7 mouse cellular contexts compared by ENCODE assay signal in the genomic region with DNA sequence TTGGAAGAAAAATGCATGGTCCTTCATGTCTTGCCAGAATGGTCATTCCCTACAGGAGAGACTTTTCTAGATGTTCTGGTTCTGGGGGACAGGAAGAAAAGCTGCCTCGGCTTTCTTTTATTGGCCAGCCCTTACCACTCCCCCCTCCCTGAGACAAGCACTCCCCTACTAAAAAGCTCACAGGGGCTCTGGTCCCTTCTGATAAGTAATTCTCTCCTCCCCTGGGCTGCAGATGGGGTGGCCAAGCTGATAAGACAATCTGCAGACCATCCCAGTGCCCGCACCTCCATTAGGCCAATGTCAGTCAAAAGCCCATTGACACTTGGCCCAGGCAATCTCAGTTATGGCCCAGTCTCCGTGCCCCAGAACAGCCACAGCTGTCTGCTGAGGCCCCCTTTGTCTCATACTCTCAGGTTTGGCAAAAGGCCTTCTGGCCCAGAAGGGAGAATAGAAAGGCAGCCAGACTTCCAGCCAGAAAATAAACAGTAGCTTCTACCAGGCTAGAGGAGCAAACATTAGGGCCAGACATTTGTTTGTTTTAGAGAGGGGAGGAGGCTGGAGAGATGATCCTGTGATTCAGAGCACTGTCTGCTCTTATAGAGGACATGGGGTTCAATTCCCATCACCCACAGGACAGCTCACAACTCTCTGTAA. TPM values are rescaled to one million over a fixed set of nuclear protein-coding genes. Genes with fewer than 3 reads are reported as not detected.
DNase-seq lines count a peak whose midpoint lies in the region; ATAC-seq lines count a peak whose summit lies in the region.

No protein-coding gene starts in this region.

- H3K9ac ChIP-seq in hindbrain, embryonic 14.5 days = no peak overlapping the region

- DNase-seq in Muller cell, postnatal 12 days (ENCODE audit: inconsistent ontology term) = peak; percentile 68
- DNase-seq in c-Kit-positive CD71-positive TER-119-positive erythroid progenitor cells, embryonic 14.5 days (ENCODE audit: low spot score) = peak; percentile 87
- DNase-seq in hindbrain, embryonic 14.5 days (ENCODE audit: low spot score) = peak; percentile 62
- DNase-seq in lung, postnatal 36 days = peak; percentile 78
- DNase-seq in gastrocnemius, postnatal 4 days (ENCODE audit: low spot score in 2 of 2) = no peak
- no peak for DNase-seq in kidney, adult 18-20 months
- DNase-seq in adrenal gland, postnatal 25 days = no peak

- no peaks in the 10 kb centered on the region for H3K9me3 ChIP-seq in hindbrain, embryonic 14.5 days (ENCODE audit: control insufficient read depth, low read length)

- H3K4me2 ChIP-seq in hindbrain, embryonic 14.5 days (replicated peaks) = peak overlapping the region; percentile 17; the same call in 1 of the 2 replicates

- no peak for ATAC-seq in hindbrain, embryonic 14.5 days (ENCODE audit: low FRiP score)

- WGBS in hindbrain, embryonic 14.5 days = 52% methylated on average over 3 of the region's 3 CpGs

- H3K4me3 ChIP-seq in hindbrain, embryonic 14.5 days (replicated peaks; ENCODE audit: low read length) = no peak overlapping the region

- 0 out of 2 replicates have a peak overlapping the region, but pooled peaks have one; percentile 43 for H3K27ac ChIP-seq in hindbrain, embryonic 14.5 days

- H3K4me1 ChIP-seq in hindbrain, embryonic 14.5 days (replicated peaks; ENCODE audit: control insufficient read depth, insufficient read depth, low read length) = peaks cover 26% of the 10 kb centered on the region

- no peaks in the 10 kb centered on the region for H3K27me3 ChIP-seq in hindbrain, embryonic 14.5 days (ENCODE audit: control insufficient read depth, insufficient read depth, low read length)

- H3K36me3 ChIP-seq in hindbrain, embryonic 14.5 days (replicated peaks; ENCODE audit: control insufficient read depth, insufficient read depth) = no peaks in the 10 kb centered on the region

RNA-seq across cellular contexts. Expression of a gene that starts 3.1 kb away (rescaled TPM):
- polyA plus RNA-seq in hindbrain, embryonic 14.5 days (2014; fragmentation: Nextera tagmentation; extraction: Ambion mirVana) = 17.9 and 18.5 TPM in 2 replicates
- total RNA-seq in gastrocnemius, postnatal 4 days (2021) = 1 to 10 TPM; 4.3 to 4.6 TPM
- total RNA-seq in adrenal gland, postnatal 25 days (2021) = 31.9 and 32.8 TPM in 2 replicates

RNA-seq across cellular contexts. Expression of a gene that starts 21.9 kb away (rescaled TPM):
- 18.8 and 19.9 TPM in 2 replicates for polyA plus RNA-seq in hindbrain, embryonic 14.5 days (2014; fragmentation: Nextera tagmentation; extraction: Ambion mirVana)
- total RNA-seq in gastrocnemius, postnatal 4 days (2021) = 10 to 100 TPM; 12.2 to 12.8 TPM
- total RNA-seq in adrenal gland, postnatal 25 days (2021) = 6.7 and 9.6 TPM in 2 replicates

RNA-seq across cellular contexts. Expression of a gene that starts 22.1 kb away (rescaled TPM):
- polyA plus RNA-seq in hindbrain, embryonic 14.5 days (2014; fragmentation: Nextera tagmentation; extraction: Ambion mirVana) = 26.6 and 29.8 TPM in 2 replicates
- 10 to 100 TPM; 27.0 to 29.9 TPM for total RNA-seq in gastrocnemius, postnatal 4 days (2021)
- 34.0 and 36.4 TPM in 2 replicates for total RNA-seq in adrenal gland, postnatal 25 days (2021)

RNA-seq across cellular contexts. Expression of a gene that starts 45.2 kb away (rescaled TPM):
- polyA plus RNA-seq in hindbrain, embryonic 14.5 days (2014; fragmentation: Nextera tagmentation; extraction: Ambion mirVana) = 0.05 and 0.27 TPM in 2 replicates
- 1 to 10 TPM in 1 of 2 experiments, under 1 TPM in 1; 0.62 to 1.1 TPM for total RNA-seq in gastrocnemius, postnatal 4 days (2021)
- not detected in 2 replicates for total RNA-seq in adrenal gland, postnatal 25 days (2021)

Comparison
In these comparisons a context has a peak if more than half of its experiments do, and no peak if none do; other contexts are left out.
1. DNase-seq: peak in Muller cell, postnatal 12 days (single experiment), c-Kit-positive CD71-positive TER-119-positive erythroid progenitor cells, embryonic 14.5 days (single experiment), hindbrain, embryonic 14.5 days (single experiment) and lung, postnatal 36 days (single experiment); none in gastrocnemius, postnatal 4 days (0 of 2), kidney, adult 18-20 months (single experiment) and adrenal gland, postnatal 25 days (single experiment).